Mouse (Mus musculus) left cerebral cortex, postnatal 10 days (tissue): ENCODE measurements around the gene Plekha8. TPM values are rescaled to one million over a fixed set of nuclear protein-coding genes. Genes with fewer than 3 reads are reported as not detected.

ENCODE experiments used
- DNase-seq, 2 experiments: peaks; one replicate each; pipeline ENCODE4 v3.0.0; 2021 to 2022; ENCODE audit warnings: low spot score in 2 of 2, mixed read lengths in 1 of 2; ENCODE audit errors: extremely low spot score in 1 of 2
- intact Hi-C: fragments of 180-260 bp; cut with DNase I; formaldehyde crosslinking; loops from one replicate; pipeline ENCODE4 v1.15.1; 2025
- total RNA-seq, 2 experiments: library from RNA; stranded (reverse); gene quantifications; 2 replicates each; pipeline ENCODE4 v1.2.3; 2021

Gene Plekha8
- total RNA-seq, 2 experiments from 2014 or later: 9.1 to 11.0 TPM

DNA sequence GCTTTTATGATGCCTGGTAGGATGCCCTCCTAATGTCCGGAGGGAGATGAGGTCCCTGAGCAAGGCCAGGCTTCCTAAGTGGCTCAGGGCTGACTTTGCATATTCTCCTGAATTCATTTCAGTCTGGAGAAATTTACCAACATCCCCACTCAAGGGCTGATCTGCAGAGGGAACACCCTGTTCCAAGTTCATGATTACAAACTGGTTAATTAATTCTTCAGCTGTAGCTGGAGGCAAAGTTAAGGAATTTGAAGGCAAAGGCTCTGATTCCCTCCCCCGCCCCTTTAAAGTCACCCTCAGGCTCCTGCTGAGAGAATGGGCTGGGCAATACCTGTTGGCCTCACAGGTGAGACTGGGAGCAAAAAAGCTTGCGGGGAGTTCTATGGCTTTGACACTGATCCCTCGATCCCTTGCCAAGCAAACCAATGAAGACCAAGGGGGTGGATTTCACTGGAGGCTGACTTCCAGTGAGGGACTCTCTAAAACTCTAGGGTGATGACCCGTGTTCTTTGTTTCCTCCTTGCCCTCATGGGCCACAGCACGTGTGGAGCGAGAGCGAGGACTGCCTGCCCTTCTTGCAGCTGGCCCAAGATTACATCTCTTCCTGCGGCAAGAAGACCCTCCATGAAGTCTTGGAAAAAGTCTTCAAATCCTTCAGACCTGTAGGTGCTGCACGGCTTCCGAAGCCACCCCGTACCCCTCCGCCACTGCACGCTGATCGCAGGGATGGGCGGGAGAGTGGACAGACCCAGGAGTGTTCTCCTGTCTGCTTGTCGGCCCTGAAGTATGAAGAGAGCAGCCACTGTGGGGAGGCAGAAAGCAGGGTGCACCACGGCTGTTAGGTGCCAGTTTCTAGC lies 93.8 kb downstream of the Plekha8 start:
- intact Hi-C loops: no loop called here
- DNase-seq: no peak

DNA sequence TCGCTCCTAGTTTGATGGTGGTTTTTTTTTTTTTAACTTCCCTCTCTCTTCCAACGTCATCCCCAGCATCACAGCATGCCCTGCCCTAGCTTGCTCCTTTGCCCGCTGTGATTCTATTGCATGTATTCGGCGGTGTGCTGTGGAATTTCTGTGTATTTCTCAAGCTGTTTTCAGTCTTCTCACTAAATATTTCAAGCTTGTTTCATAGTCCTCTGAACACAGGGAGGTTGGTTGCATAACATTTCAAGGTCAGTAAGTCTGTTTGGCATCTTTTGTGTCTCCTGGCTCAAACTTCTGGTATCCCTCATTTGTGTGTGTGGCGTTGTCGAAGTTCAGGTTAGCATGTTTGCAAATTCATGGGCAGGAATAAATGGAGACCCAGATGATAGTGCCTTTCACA lies 94.8 kb downstream of the Plekha8 start:
- intact Hi-C loops: no loop called here
- no peak for DNase-seq

DNA sequence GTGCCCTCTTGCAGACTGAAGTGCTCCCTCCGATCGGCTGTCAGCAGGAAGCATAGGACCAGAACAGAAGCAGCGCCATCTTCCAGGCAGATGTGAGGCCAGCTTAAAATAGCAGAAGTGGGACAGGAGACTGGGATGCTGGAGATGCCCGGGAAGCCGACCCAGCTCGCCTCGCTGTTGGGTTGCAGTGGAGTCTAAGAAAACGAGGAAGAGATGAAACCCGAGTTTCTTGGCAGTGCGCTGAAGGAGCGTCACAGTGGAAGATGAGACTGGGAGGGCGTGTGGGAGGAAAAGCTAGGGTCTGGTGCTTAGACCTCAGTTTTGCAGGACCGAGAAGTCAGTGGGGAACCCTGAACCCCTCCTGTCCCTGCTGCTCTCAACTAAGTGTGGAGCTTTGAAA lies 95.9 kb downstream of the Plekha8 start:
- DNase-seq: no peak
- intact Hi-C loops: no loop called here

DNA sequence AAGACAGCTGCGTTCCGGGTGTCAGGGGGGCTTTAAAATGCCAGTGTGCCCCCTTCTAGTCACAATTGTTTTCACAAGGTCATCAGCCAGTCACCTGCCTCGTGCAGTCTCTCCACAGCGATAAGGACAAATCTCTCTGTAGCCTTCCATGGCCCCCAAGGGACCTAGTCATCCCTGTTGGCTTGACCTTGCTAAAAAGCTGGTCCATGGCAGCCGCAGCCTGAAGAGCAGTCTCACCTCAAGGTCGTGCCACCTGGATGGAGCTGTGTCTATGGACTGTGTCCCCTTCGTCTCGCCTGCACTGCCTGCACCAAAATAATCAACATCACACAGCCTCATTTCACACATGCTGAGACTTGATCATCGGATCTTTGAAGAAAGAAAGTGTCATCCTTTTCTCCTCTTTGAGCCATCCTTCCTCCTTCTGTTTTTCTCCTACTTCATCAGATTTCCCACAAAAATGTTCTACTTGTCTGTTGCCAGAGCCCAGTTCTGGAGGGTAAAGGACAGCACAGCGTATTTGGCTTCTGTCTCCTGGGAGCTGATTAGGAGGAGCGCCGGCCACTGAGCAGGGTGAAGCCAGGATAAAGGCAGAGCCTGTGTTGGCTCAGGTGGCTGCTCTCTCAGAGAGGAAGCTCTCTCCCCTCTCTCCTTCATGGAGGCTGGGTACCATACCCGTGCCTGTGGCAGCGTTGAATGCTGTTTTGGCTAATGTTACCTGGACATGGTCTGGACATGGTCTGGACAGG lies 96.6 kb downstream of the Plekha8 start:
- no peak for DNase-seq
- intact Hi-C loops: no loop called here

DNA sequence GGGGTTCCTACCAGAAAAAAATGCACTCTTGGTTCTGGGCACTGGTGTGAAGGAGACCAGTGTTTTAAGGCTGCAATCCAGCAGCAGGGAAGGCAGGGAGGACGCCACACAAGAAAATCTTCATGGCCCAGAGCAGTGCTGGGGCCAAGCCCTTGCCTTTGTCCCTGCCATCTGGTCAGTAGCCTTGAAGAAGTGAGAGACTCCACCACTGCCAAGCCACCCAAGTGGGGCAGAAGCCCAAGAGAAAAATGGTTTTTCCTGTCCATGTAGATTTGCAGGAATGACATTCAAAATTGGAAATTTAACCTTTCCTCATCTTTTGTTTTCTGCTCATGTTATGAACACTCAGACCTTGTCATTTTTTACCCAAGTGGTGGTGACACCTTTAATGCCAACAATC lies 97.3 kb downstream of the Plekha8 start:
- intact Hi-C loops: no loop called here
- DNase-seq: no peak

DNA sequence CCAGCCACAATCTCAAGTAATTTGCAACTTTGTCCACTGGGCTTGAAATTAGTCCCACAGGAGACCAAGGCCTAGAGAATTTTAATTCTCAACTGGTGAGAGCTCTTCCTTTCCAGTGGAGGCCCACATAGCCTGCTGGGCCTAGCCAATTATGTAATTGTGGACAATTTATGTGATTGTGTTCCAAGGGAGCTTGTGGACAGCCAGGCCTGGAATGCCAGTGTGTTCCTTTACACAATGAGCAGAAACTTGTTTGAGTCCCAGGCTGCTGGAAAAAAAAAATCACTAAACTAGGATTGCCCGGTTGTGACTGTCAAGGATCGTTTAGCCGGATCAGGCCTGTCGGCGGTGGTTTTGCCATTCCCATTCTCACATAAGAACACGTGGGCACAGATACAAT lies 98.4 kb downstream of the Plekha8 start:
- intact Hi-C loops: no loop called here
- no peak for DNase-seq

Other genes with a start within 250 kb of the Plekha8 start
- 10 to 100 TPM; 23.2 to 33.3 TPM for gene Wipf3, start 165.5 kb upstream of the Plekha8 start, total RNA-seq
- 100 to 1,000 TPM; 198 to 206 TPM for gene Scrn1, start 28.6 kb upstream of the Plekha8 start, total RNA-seq
- 10 to 100 TPM in 1 of 2 experiments, 1 to 10 TPM in 1; 8.1 to 10.7 TPM for gene Fkbp14, start 2.2 kb downstream of the Plekha8 start, total RNA-seq
- 100 to 1,000 TPM; 146 to 177 TPM for gene Mturn, start 86.5 kb downstream of the Plekha8 start, total RNA-seq
- gene Znrf2, start 221.8 kb downstream of the Plekha8 start, total RNA-seq: 10 to 100 TPM; 31.7 to 35.2 TPM